In genomic region chr8:79046659-79047058, GRCm38 (mm10) we compare ENCODE assay signal across 17 mouse cellular contexts.
"Had no signal": no experiment of that assay in that cellular context is flagged by ENCODE, and none has a peak within 500 bp of the region (broad histone marks: within the 10 kb centered on the region; RNA-seq: fewer than 3 reads in every experiment).

No protein-coding gene starts in this region.

- DNase-seq: kidney, adult 8-10 months; kidney, postnatal 10 days; kidney, postnatal 4 days; liver, embryonic 13.5 days; lung, adult 2 months; retina, postnatal 1 day; right cerebral cortex, postnatal 25 days; spleen, adult 18-20 months; thymus, adult 18-20 months; thymus, postnatal 36 days had no signal

- H3K27me3 ChIP-seq: kidney, embryonic 15.5 days; limb, embryonic 13.5 days; liver, embryonic 13.5 days; midbrain, embryonic 12.5 days; midbrain, embryonic 15.5 days; neural tube, embryonic 13.5 days had no signal

- ATAC-seq: midbrain, embryonic 15.5 days had no signal

- H3K9me3 ChIP-seq: kidney, embryonic 15.5 days; limb, embryonic 10.5 days; limb, embryonic 13.5 days; liver, embryonic 13.5 days; midbrain, embryonic 12.5 days; midbrain, embryonic 15.5 days; neural tube, embryonic 13.5 days had no signal

- H3K27ac ChIP-seq: kidney, embryonic 15.5 days; limb, embryonic 10.5 days; limb, embryonic 13.5 days; liver, embryonic 13.5 days; macrophage; midbrain, embryonic 12.5 days; midbrain, embryonic 15.5 days; neural tube, embryonic 13.5 days had no signal

- H3K4me3 ChIP-seq: kidney, embryonic 15.5 days; limb, embryonic 10.5 days; limb, embryonic 13.5 days; liver, embryonic 13.5 days; midbrain, embryonic 12.5 days; midbrain, embryonic 15.5 days; neural tube, embryonic 13.5 days had no signal

- H3K4me2 ChIP-seq: kidney, embryonic 15.5 days; limb, embryonic 13.5 days; liver, embryonic 13.5 days; midbrain, embryonic 12.5 days; midbrain, embryonic 15.5 days; neural tube, embryonic 13.5 days had no signal

- H3K4me1 ChIP-seq: kidney, embryonic 15.5 days; liver, embryonic 13.5 days; midbrain, embryonic 12.5 days; midbrain, embryonic 15.5 days; neural tube, embryonic 13.5 days had no signal

- H3K36me3 ChIP-seq: kidney, embryonic 15.5 days; liver, embryonic 13.5 days; midbrain, embryonic 15.5 days had no signal

- H3K9ac ChIP-seq: kidney, embryonic 15.5 days; limb, embryonic 13.5 days; liver, embryonic 13.5 days; midbrain, embryonic 12.5 days; midbrain, embryonic 15.5 days; neural tube, embryonic 13.5 days had no signal
